Mouse (Mus musculus): ENCODE measurements around the gene Nme9.
A peak's percentile ranks its signal among the peaks of the same experiment; 100 is the strongest.

Nme9 gene

DNA sequence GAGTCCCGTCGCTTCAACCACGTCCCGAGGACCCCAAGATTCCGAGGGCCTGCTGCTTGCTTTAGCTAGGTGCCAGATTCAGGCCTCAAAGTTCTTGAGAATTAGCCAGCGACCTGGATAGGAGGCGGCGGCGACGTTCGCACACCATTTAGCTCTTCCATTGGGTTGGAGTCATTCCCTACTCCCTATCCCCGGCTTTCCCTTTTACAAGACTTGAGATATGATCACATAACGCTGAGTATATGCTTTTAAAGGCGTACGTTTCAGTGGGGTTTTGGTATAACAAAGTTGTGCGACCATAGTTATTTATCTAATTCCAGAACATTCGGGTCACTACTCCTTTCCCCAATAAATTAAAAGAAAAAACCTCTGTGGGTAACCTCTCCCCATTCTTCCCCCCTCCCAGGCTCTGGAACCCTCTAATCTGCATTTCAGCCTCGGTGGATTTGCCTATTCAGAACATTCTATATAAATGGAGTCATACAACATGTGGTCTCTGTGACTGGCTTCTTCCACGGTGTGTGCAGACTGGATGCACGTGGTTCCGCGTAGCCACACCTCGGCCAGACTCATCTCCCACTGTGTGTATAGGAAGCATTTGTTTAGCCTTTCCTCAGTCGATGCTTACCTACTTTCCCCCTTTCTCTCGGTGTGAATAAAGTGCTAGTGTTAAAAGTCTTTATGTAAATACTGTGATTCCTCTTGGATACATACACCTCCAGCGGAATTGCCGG, 14.1 kb upstream of the Nme9 start, which contains the start of gene Mras:
TSS of gene Mras (minus strand) at position 351 of the 734 bp plus-strand sequence.
- DNase-seq (ENCODE audit: low spot score in 2 of 2) = no peak

GRCm38 (mm10) chr9:99437781-99438565, 13.3 kb upstream of the Nme9 start:
- no peak for DNase-seq (ENCODE audit: low spot score in 2 of 2)

DNA sequence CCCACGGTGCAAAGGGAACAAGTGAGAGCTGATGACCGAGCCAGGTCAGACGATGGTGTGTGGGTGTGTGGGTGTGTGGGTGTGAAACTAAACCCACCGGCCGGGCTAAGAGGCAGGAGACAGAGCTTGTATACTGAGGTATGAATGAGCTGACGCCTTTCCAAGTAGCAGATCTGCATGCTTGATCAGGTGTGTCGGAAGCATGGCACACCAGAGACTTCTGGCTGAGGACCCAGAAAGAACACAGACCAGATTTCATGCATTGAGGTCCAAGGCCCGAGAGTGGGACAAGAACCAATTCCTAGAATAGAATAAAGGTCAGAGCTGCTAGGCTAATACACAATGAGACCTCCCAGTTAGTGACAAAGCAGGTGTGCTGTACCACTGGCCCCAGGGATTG, 12.2 kb upstream of the Nme9 start:
- no peak for DNase-seq (ENCODE audit: low spot score in 2 of 2)

DNA sequence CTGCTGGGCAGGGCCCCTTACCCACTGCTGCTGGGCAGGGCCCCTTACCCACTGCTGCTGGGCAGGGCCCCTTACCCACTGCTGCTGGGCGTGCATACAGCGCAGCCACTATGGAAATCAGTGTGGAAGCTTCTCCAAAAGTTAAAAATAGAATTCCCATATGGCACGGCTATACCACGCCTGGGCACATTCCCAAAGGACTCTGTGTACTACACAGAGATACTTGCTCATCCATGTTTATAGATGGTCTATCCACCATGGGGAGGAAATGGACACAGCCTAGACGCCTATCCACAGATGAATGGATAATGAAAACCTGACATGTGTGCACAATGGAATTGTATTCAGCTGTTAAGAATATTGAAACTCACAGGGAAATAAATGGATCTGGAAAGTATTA, 10.3 kb upstream of the Nme9 start:
- DNase-seq (ENCODE audit: low spot score in 2 of 2) = no peak

- no peak for DNase-seq (ENCODE audit: low spot score in 2 of 2)
Observed at GRCm38 (mm10) chr9:99441647-99442433, 9.4 kb upstream of the Nme9 start.

- DNase-seq (ENCODE audit: low spot score in 2 of 2) = no peak
Observed at GRCm38 (mm10) chr9:99444590-99445178, 6.6 kb upstream of the Nme9 start.

GRCm38 (mm10) chr9:99446259-99446658, 5.0 kb upstream of the Nme9 start:
- DNase-seq (ENCODE audit: low spot score in 2 of 2) = no peak

- no peak for DNase-seq (ENCODE audit: low spot score in 2 of 2)
Observed at GRCm38 (mm10) chr9:99447323-99447722, 4.0 kb upstream of the Nme9 start.

- no peak for DNase-seq (ENCODE audit: low spot score in 2 of 2)
Observed at GRCm38 (mm10) chr9:99449886-99450647, 1.2 kb upstream of the Nme9 start.

GRCm38 (mm10) chr9:99454211-99454610, 2.9 kb downstream of the Nme9 start:
- DNase-seq (ENCODE audit: low spot score in 2 of 2) = no peak

DNA sequence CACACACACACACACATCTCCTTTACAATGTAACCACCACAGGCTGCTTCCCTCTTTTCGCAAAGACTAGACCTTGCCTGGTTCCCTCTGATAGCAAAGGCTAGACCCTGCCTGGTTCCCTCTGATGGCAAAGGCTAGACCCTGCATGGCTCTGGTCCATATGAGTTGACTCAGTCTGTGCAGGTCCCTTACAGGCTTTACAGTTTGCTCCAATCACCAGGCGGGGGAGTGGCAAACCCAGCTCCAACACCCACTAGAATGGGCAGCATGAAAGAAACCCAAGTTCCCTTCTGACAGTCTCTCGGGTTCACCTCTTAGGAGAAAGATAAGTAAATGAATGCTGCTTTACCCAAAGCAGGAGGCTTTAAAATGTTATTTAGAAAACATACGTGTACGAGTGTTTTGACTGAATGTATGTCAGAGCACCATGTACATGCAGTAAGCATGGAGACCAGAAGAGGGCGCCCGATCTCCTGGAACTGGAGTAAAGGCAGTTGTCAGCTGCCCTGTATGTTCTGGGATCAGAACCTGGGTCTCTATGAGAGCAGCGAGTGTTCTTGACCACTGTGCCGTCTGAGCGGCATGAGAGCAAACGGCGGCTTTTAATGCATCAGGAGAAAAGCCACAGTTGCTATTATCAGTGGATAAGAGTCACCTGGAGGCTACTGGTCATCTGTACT, 7.4 kb downstream of the Nme9 start:
- DNase-seq (ENCODE audit: low spot score in 2 of 2) = peak; percentile 60 to 84

GRCm38 (mm10) chr9:99459730-99460129, 8.5 kb downstream of the Nme9 start:
- no peak for DNase-seq (ENCODE audit: low spot score in 2 of 2)

GRCm38 (mm10) chr9:99464876-99465275, 13.6 kb downstream of the Nme9 start:
- no peak for DNase-seq (ENCODE audit: low spot score in 2 of 2)

GRCm38 (mm10) chr9:99468572-99468971, 17.3 kb downstream of the Nme9 start:
- DNase-seq (ENCODE audit: low spot score in 2 of 2) = no peak

DNA sequence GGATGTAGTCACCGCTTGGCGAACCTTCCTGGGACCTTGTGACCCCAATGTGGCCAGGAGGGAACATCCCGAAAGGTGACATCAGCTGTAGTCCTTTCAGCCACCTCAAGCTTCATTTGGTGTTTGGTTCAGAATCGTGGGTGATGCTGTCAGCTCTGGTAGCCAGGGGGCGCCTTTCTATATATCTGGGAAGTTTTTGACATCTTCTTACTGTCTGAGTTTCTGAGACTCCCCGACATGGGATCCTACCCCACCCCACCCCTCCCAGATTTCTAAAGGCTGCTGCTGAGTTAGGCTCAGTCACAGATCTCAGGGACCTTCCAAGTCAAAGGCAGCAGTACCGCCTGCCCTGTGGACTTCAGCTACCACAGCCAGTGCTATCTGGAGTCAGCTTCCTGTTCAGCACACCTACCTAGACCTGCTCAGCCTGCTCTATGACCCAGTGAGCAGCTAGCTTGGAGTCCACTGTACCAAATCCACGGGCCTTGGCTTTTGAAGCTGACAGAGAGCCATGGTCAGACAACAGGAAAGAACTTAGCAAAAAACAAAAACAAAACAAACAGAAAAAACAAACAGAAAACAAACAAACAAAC, 18.5 kb downstream of the Nme9 start:
- DNase-seq (ENCODE audit: low spot score in 2 of 2) = no peak

DNA sequence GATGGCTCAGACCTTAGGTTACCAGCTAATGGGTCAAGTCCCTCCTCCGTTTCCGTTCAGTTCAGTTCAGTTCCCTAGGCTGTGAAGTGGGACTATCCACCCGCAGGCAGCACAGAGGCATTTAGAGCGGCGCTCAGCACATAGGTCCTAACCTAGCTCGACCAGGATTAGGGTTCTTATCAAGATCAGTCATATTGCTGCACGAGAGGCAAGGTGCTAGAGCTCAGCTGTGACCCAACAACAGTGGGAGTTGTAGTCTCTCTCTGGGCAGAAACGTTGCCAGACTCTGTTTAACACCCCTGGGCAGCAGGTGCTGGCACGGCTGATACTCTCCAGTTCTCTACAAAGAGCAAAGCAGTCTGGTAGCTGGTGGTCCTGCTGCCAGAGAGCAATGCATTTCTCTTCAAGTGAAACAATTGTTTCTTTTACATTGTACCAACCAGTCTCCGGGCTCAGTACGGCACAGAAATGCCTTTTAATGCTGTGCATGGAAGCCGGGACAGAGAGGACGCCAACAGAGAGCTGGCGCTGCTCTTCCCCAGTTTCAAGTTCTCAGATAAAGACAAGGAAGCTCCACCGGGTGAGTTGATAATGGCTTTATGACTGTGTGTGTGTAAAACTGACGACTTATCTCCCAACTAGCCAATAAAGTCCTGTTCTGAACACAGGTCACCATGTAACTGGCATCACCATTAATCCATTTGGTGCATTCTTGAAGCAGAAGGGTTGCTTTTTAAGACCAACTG, 19.2 kb downstream of the Nme9 start:
- DNase-seq (ENCODE audit: low spot score in 2 of 2) = no peak

GRCm38 (mm10) chr9:99471334-99471733, 20.1 kb downstream of the Nme9 start:
- DNase-seq (ENCODE audit: low spot score in 2 of 2) = no peak

DNA sequence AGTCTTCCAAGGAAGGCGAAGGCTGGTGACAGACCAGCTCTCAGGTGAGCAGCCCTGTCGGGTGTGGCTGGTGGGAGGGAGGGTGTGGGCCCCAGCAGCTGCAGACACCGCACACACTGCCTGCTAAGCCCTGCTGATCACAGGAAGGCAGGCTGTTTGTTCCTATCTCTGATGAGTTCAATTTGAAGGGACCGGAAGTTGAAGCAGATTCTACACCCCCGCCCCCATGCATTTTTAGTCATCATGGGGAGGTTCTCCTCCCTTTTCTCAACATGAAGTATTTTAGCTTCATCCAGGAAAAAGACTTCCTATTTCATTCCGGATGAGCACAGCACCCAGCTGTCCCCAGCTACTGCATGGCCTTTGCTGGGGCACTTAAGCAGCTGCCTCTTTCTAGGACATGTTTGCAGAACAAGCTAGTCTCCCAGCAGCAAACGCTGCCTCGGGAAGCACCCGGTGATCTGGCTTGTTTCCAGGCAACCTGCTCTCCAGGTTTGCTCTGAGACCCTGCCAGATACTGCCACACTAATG, 28.0 kb downstream of the Nme9 start:
- no peak for DNase-seq (ENCODE audit: low spot score in 2 of 2)

DNA sequence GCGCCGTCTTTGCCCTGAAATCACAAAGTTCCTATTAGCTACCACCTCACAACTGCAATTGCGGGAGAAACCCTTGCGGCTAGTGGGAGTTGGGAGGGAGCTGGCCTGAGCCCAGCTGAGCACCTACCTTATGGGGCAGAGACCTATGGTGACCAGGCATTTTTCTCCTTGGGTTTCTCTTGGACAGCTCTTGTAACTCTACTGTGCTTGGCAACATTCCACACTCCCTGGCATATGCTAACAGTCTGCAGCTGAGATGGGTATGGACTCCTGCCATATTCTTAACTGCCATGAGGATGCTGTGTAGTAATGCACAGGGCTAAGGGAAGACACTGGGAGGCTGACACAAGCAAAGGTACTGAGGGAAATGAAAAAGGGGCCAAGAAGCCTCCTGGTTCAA, 29.5 kb downstream of the Nme9 start:
- DNase-seq (ENCODE audit: low spot score in 2 of 2) = no peak

All from spleen, postnatal 4 days (tissue).